Mouse (Mus musculus): ENCODE measurements around the gene Capn1.

DNA sequence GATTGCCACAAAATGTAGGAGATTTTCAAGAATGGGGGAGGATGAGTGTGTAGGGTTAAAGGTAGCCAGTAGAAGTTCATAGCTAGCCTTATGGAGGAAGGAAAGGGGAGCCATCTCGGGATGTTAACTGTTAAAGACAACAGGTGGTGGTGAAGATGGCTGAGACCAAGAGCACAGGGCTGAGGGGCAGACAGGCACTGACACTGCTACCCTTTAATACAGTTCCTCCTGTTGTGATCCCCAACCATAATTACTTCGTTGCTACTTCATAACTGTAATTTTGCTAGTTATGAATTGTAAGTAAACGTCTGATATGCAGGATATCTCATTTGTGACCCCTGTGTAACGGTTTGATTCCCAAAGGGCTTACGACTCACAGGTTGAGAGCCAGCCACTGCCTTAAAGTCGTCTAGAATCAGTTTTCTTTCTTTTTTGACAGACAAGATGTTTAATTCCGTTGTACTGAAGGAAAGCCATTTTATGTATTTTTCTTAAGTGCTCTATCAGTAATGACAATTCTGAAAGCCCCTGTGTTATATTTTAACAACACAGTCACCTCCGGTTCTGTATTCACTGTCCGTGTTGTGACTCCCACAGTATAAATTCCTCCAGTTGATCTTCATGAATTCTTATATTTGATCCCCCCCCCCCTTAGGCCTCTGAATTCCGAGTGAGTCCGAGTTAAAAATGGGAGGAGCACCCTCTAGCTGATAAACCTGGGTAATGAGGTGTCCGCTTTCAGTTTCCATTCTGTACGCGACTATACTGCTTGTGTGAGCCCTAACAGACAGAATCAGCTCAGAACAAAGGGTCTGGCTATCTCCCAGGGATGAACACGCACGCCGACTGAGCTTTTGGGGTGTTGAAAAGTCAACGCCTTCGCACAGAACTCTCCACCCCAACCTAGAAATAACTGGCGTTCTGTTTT lies 29.9 kb upstream of the Capn1 start:
- no peak for TF ChIP-seq EP300 (IDR thresholded peaks at IDR 0.05; ENCODE audit: low read depth)
- TF ChIP-seq CTCF (IDR thresholded peaks at IDR 0.05; ENCODE audit: low read depth): peak; percentile 44
